Mouse (Mus musculus) CH12.LX (cell line): ENCODE measurements around the gene Gucy2c. TPM values are rescaled to one million over a fixed set of nuclear protein-coding genes. Genes with fewer than 3 reads are reported as not detected.

Source experiments
- DNase-seq: peaks from one replicate; pipeline ENCODE4 v3.0.0-alpha.2; 2013; ENCODE audit errors: extremely low read depth
- H3K27ac ChIP-seq: 2 replicates; pipeline ENCODE4 v1.5.1; 2012; ENCODE audit warnings: low read depth, mild to moderate bottlenecking, control low read depth, moderate library complexity; ENCODE audit not compliant: insufficient read depth
- H3K27me3 ChIP-seq: replicated peaks from 2 replicates; pipeline ENCODE3; 2012; ENCODE audit warnings: inconsistent platforms
- H3K36me3 ChIP-seq, 2 experiments: replicated peaks in 1 of 2; 2 replicates each; pipeline versions ENCODE3 to v1.6.1; 2012; ENCODE audit warnings: inconsistent platforms in 1 of 2, low read length in 1 of 2, mild to moderate bottlenecking in 1 of 2, mixed read lengths in 1 of 2, moderate library complexity in 1 of 2; ENCODE audit not compliant: control insufficient read depth in 1 of 2, insufficient read depth in 1 of 2
- H3K4me1 ChIP-seq, 2 experiments: 2 replicates each; pipeline ENCODE4 v1.6.1; 2012; ENCODE audit warnings: inconsistent platforms in 1 of 2, moderate library complexity in 1 of 2; ENCODE audit not compliant: insufficient read depth in 2 of 2, control insufficient read depth in 1 of 2
- H3K4me2 ChIP-seq: 2 replicates; pipeline ENCODE4 v1.6.1; 2012; ENCODE audit warnings: low read depth, mild to moderate bottlenecking, control low read depth; ENCODE audit not compliant: poor library complexity, insufficient read depth, severe bottlenecking
- H3K4me3 ChIP-seq, 3 experiments: fragments of 150-350 bp in 1 of 3; sonication (generic) in 1 of 3; replicated peaks in 1 of 3; 2 replicates each; pipeline versions ENCODE3 to v1.5.1; 2011 to 2012; ENCODE audit warnings: low read depth in 2 of 3, low read length in 2 of 3, mild to moderate bottlenecking in 2 of 3, moderate library complexity in 2 of 3, control low read depth in 1 of 3, improper control_type of control experiment in 1 of 3, inconsistent platforms in 1 of 3, mixed read lengths in 1 of 3; ENCODE audit not compliant: poor library complexity in 1 of 3
- H3K79me2 ChIP-seq: replicated peaks from 2 replicates; pipeline ENCODE4 v1.6.1; 2012; ENCODE audit warnings: mild to moderate bottlenecking, moderate library complexity; ENCODE audit not compliant: control insufficient read depth, poor library complexity, insufficient read depth, severe bottlenecking; ENCODE audit errors: extremely low read depth
- H3K9ac ChIP-seq: 2 replicates; pipeline ENCODE4 v1.6.1; 2012; ENCODE audit warnings: low read depth, mild to moderate bottlenecking, control low read depth, moderate library complexity; ENCODE audit not compliant: insufficient read depth
- H3K9me3 ChIP-seq: replicated peaks from 2 replicates; pipeline ENCODE3; 2012; ENCODE audit warnings: low read length, inconsistent platforms, mixed read lengths
- BHLHE40 ChIP-seq: IDR thresholded peaks from 2 replicates; pipeline ENCODE4 v1.6.1; 2011; ENCODE audit warnings: mild to moderate bottlenecking, low read depth, low read length, improper control_type of control experiment
- CTCF ChIP-seq, 2 experiments: IDR thresholded peaks in 1 of 2; conservative IDR thresholded peaks in 1 of 2; 2 replicates each; pipeline ENCODE4 v1.5.1; 2011 to 2012; ENCODE audit warnings: low read depth in 2 of 2, low read length in 2 of 2, improper control_type of control experiment in 1 of 2, inconsistent platforms in 1 of 2, mild to moderate bottlenecking in 1 of 2, moderate library complexity in 1 of 2
- E2F4 ChIP-seq: IDR thresholded peaks from 2 replicates; pipeline ENCODE4 v1.6.1; 2011; ENCODE audit warnings: low read depth, low read length, improper control_type of control experiment; ENCODE audit not compliant: insufficient replicate concordance
- EP300 ChIP-seq: IDR thresholded peaks from 2 replicates; pipeline ENCODE4 v1.6.1; 2011; ENCODE audit warnings: low read length, improper control_type of control experiment
- ETS1 ChIP-seq: conservative IDR thresholded peaks from 2 replicates; pipeline ENCODE4 v1.6.1; 2012; ENCODE audit warnings: low read depth, mild to moderate bottlenecking, inconsistent platforms, low read length, improper control_type of control experiment, moderate library complexity
- HCFC1 ChIP-seq: IDR thresholded peaks from 2 replicates; pipeline ENCODE4 v1.6.1; 2012; ENCODE audit warnings: low read depth, mild to moderate bottlenecking, inconsistent platforms, low read length, improper control_type of control experiment
- IRF4 ChIP-seq: IDR thresholded peaks from 2 replicates; pipeline ENCODE4 v1.6.1; 2014; ENCODE audit warnings: low read depth, mild to moderate bottlenecking, inconsistent platforms, low read length, improper control_type of control experiment
- JUND ChIP-seq: conservative IDR thresholded peaks from 2 replicates; pipeline ENCODE4 v1.6.1; 2011; ENCODE audit warnings: low read depth, low read length, improper control_type of control experiment
- KAT2A ChIP-seq: IDR thresholded peaks from 2 replicates; pipeline ENCODE4 v1.6.1; 2012; ENCODE audit warnings: low read length, improper control_type of control experiment, inconsistent platforms; ENCODE audit not compliant: insufficient replicate concordance
- MAFK ChIP-seq: IDR thresholded peaks from 2 replicates; pipeline ENCODE4 v1.6.1; 2011; ENCODE audit warnings: low read length, improper control_type of control experiment; ENCODE audit not compliant: insufficient replicate concordance
- MAX ChIP-seq: IDR thresholded peaks from 2 replicates; pipeline ENCODE4 v1.6.1; 2011; ENCODE audit warnings: low read length, improper control_type of control experiment
- MEF2A ChIP-seq: IDR thresholded peaks from 2 replicates; pipeline ENCODE4 v1.6.1; 2014; ENCODE audit warnings: low read depth, mild to moderate bottlenecking, inconsistent platforms, low read length, improper control_type of control experiment, borderline replicate concordance
- MXI1 ChIP-seq: IDR thresholded peaks from 2 replicates; pipeline ENCODE4 v1.6.1; 2011; ENCODE audit warnings: mild to moderate bottlenecking, low read depth, low read length, improper control_type of control experiment
- MYC ChIP-seq: IDR thresholded peaks from 2 replicates; pipeline ENCODE4 v1.6.1; 2011; ENCODE audit warnings: low read depth, mild to moderate bottlenecking, improper control_type of control experiment, low read length
- NRF1 ChIP-seq: IDR thresholded peaks from 2 replicates; pipeline ENCODE4 v1.6.1; 2014; ENCODE audit warnings: low read depth, mild to moderate bottlenecking, inconsistent platforms, low read length, improper control_type of control experiment, moderate library complexity
- POLR2AphosphoS2 ChIP-seq: IDR thresholded peaks from 2 replicates; pipeline ENCODE4 v1.6.1; 2011; ENCODE audit warnings: low read depth, low read length, improper control_type of control experiment
- RAD21 ChIP-seq: IDR thresholded peaks from 2 replicates; pipeline ENCODE4 v1.6.1; 2011; ENCODE audit warnings: low read depth, mild to moderate bottlenecking, low read length, improper control_type of control experiment, moderate library complexity
- RCOR1 ChIP-seq: conservative IDR thresholded peaks from 2 replicates; pipeline ENCODE4 v1.6.1; 2012; ENCODE audit warnings: low read depth, mild to moderate bottlenecking, inconsistent platforms, low read length, improper control_type of control experiment
- SIN3A ChIP-seq: IDR thresholded peaks from 2 replicates; pipeline ENCODE4 v1.6.1; 2012; ENCODE audit warnings: low read length, improper control_type of control experiment, inconsistent platforms
- SMC3 ChIP-seq: IDR thresholded peaks from 2 replicates; pipeline ENCODE4 v1.6.1; 2011; ENCODE audit warnings: low read depth, low read length, improper control_type of control experiment
- TBP ChIP-seq: conservative IDR thresholded peaks from 2 replicates; pipeline ENCODE4 v1.6.1; 2011; ENCODE audit warnings: low read depth, low read length, improper control_type of control experiment
- TCF12 ChIP-seq: IDR thresholded peaks from 2 replicates; pipeline ENCODE4 v1.6.1; 2014; ENCODE audit warnings: low read depth, mild to moderate bottlenecking, inconsistent platforms, low read length, improper control_type of control experiment
- USF1 ChIP-seq: IDR thresholded peaks from 2 replicates; pipeline ENCODE4 v1.6.1; 2014; ENCODE audit warnings: low read depth, mild to moderate bottlenecking, inconsistent platforms, low read length, improper control_type of control experiment
- USF2 ChIP-seq: conservative IDR thresholded peaks from 2 replicates; pipeline ENCODE4 v1.6.1; 2011; ENCODE audit warnings: low read depth, low read length, improper control_type of control experiment
- ZKSCAN1 ChIP-seq: IDR thresholded peaks from 2 replicates; pipeline ENCODE4 v1.6.1; 2012; ENCODE audit warnings: low read depth, inconsistent platforms, low read length, improper control_type of control experiment, borderline replicate concordance
- ZMIZ1 ChIP-seq: IDR thresholded peaks from 2 replicates; pipeline ENCODE4 v1.6.1; 2012; ENCODE audit warnings: low read depth, mild to moderate bottlenecking, inconsistent platforms, low read length, improper control_type of control experiment
- dilution Hi-C: fragments of 300-500 bp; cut with MboI; formaldehyde crosslinking; loops from 2 replicates; pipeline ENCODE4 v1.14.3; 2020; ENCODE audit warnings: low sequenced_read_pairs; ENCODE audit not compliant: extremely low pct_unique_long_range_greater_than_20kb, extremely low pct_ligation_motif_present
- in situ Hi-C: fragments of 300-500 bp; cut with MboI; formaldehyde crosslinking; loops from 3 replicates; pipeline ENCODE4 v1.14.3; 2019; ENCODE audit warnings: low sequenced_read_pairs, low pct_ligation_motif_present, low pct_unique_long_range_greater_than_20kb, mixed read lengths
- polyA plus RNA-seq: library from polyadenylated mRNA; unstranded; fragments of >175 nt; gene quantifications from 2 replicates; pipeline ENCODE4 v1.2.1, GENCODE M21; 2012; ENCODE audit warnings: low read depth; ENCODE audit not compliant: insufficient read length
- total RNA-seq, 2 experiments: library from RNA; depleted of rRNA; stranded (reverse); fragments of 300-350 nt in 1 of 2; fragments of >200 nt in 1 of 2; gene quantifications; 2 replicates each; pipeline ENCODE4 v1.2.3; 2012 to 2014

The Gucy2c gene
- total and polyA plus RNA-seq, 3 experiments, result 0.08 to 0.13 (median 0.10) TPM

GRCm38 (mm10) chr6:136807395-136808013, 25.9 kb upstream of the Gucy2c start:
- dilution Hi-C loops (no loop called here), in situ Hi-C loops (no loop called here)
- no peak for DNase-seq
- Histone ChIP-seq H3K9ac (no peak overlapping the region; the same call in 1 of the 2 replicates), H3K9me3 (no peaks in the 10 kb centered on the region), H3K27ac (no peak overlapping the region), H3K79me2 (peaks cover 30% of the 10 kb centered on the region), H3K4me3 (peak overlapping the region; percentile 19 to 90 (median 53)), H3K4me1 (peaks cover 6 to 59% of the 10 kb centered on the region in 2 experiments), H3K4me2 (peak overlapping the region; percentile 19; the same call in 1 of the 2 replicates), H3K36me3 (peaks cover 9 to 21% of the 10 kb centered on the region in 2 experiments), H3K27me3 (no peaks in the 10 kb centered on the region)
- no peak for TF ChIP-seq TCF12
- no peak for TF ChIP-seq USF2
- no peak for TF ChIP-seq E2F4
- TF ChIP-seq RAD21, result no peak
- no peak for TF ChIP-seq ETS1
- no peak for TF ChIP-seq MAX
- no peak for TF ChIP-seq IRF4
- TF ChIP-seq SMC3, result no peak
- no peak for TF ChIP-seq MYC
- TF ChIP-seq ZMIZ1, result no peak
- no peak for TF ChIP-seq SIN3A
- TF ChIP-seq MEF2A, result no peak
- no peak for TF ChIP-seq EP300
- TF ChIP-seq MXI1, result no peak
- no peak for TF ChIP-seq TBP
- TF ChIP-seq POLR2AphosphoS2, result no peak
- TF ChIP-seq HCFC1, result no peak

- Histone ChIP-seq H3K4me3 (no peak overlapping the region), H3K79me2 (peaks cover 30% of the 10 kb centered on the region), H3K27ac (no peak overlapping the region), H3K36me3 (peaks cover 4 to 14% of the 10 kb centered on the region in 2 experiments), H3K27me3 (no peaks in the 10 kb centered on the region), H3K9ac (no peak overlapping the region), H3K4me1 (peaks cover 6 to 54% of the 10 kb centered on the region in 2 experiments), H3K4me2 (no peak overlapping the region), H3K9me3 (no peaks in the 10 kb centered on the region)
- dilution Hi-C loops (no loop called here), in situ Hi-C loops (no loop called here)
- TF ChIP-seq MAX (no peak), KAT2A (no peak), ZKSCAN1 (no peak), BHLHE40 (no peak), MAFK (no peak), USF2 (no peak), NRF1 (no peak), IRF4 (no peak), TBP (no peak), E2F4 (no peak), RCOR1 (no peak), USF1 (no peak), MEF2A (no peak), CTCF (conservative IDR thresholded peaks at IDR 0.05 in 1 of 2, IDR thresholded peaks at IDR 0.05 in 1 of 2; ENCODE audit: low read depth in 2 of 2, low read length in 2 of 2) (no peak), JUND (no peak), POLR2AphosphoS2 (no peak), MYC (no peak), ZMIZ1 (no peak)
- no peak for DNase-seq
These were observed 25.3 kb upstream of the Gucy2c start for GRCm38 (mm10) chr6:136806819-136807218.
